Mouse (Mus musculus) limb, embryonic 13.5 days (tissue): ENCODE measurements at regions not wholly inside any gene's neighbourhood (a gene's known extent, or its start where the extent isn't known, plus 50 kb on each side); places are given as distances from the start of the nearest gene placed in this dataset.
A peak's percentile ranks its signal among the peaks of the same experiment; 100 is the strongest.

Experiments used
- ATAC-seq: fragments of 200-750 bp; cut with Nextera tagmentation; 2 replicates; pipeline ENCODE4 v1.8.0; 2017; ENCODE audit warnings: low read depth, moderate number of reproducible peaks, moderate TSS enrichment; ENCODE audit not compliant: low FRiP score
- H3K27ac ChIP-seq: fragments of 300-500 bp; sonication (generic); 2 replicates; pipeline ENCODE4 v1.5.1; 2015; ENCODE audit warnings: inconsistent platforms, mild to moderate bottlenecking, moderate library complexity
- H3K27me3 ChIP-seq: fragments of 300-500 bp; sonication (generic); 2 replicates; pipeline ENCODE4 v1.6.1; 2015; ENCODE audit warnings: mild to moderate bottlenecking, inconsistent platforms
- H3K36me3 ChIP-seq: fragments of 300-500 bp; sonication (generic); 2 replicates; pipeline ENCODE4 v1.6.1; 2015; ENCODE audit warnings: inconsistent platforms, mild to moderate bottlenecking, moderate library complexity
- H3K4me1 ChIP-seq: fragments of 300-500 bp; sonication (generic); 2 replicates; pipeline ENCODE4 v1.6.1; 2015; ENCODE audit warnings: inconsistent platforms
- H3K4me2 ChIP-seq: fragments of 300-500 bp; sonication (generic); replicated peaks from 2 replicates; pipeline ENCODE4 v1.6.1; 2015; ENCODE audit warnings: inconsistent platforms, mild to moderate bottlenecking, moderate library complexity
- H3K4me3 ChIP-seq: fragments of 300-500 bp; sonication (generic); 2 replicates; pipeline ENCODE4 v1.5.1; 2015; ENCODE audit warnings: moderate library complexity, mild to moderate bottlenecking, inconsistent platforms
- H3K9ac ChIP-seq: fragments of 300-500 bp; sonication (generic); 2 replicates; pipeline ENCODE4 v1.6.1; 2015; ENCODE audit warnings: mild to moderate bottlenecking, inconsistent platforms
- H3K9me3 ChIP-seq: fragments of 300-500 bp; sonication (generic); 2 replicates; pipeline ENCODE4 v1.6.1; 2016; ENCODE audit warnings: inconsistent platforms
- WGBS: fragments of 180-500 bp; shearing (Covaris S2); methylation state at CpG from one replicate; pipeline ENCODE4 v1.1.7; 2015; 5-methylcytosine and 5-hydroxymethylcytosine counted together

GRCm38 (mm10) chr8:26688745-26689478 lies 288.2 kb upstream of the Zfp703 start:
- peaks cover 54% of the 10 kb centered on the region for H3K27me3 ChIP-seq
- H3K4me1 ChIP-seq: peaks cover 35% of the 10 kb centered on the region
- H3K36me3 ChIP-seq: no peaks in the 10 kb centered on the region
- no peaks in the 10 kb centered on the region for H3K9me3 ChIP-seq
- WGBS: 66% methylated on average over 5 of the region's 5 CpGs
- no peak overlapping the region for H3K9ac ChIP-seq
- no peak overlapping the region for H3K4me3 ChIP-seq
- no peak overlapping the region for H3K27ac ChIP-seq
- no peak for ATAC-seq
- no peak overlapping the region for H3K4me2 ChIP-seq

- Histone ChIP-seq H3K27me3 (peaks cover 53% of the 10 kb centered on the region), H3K27ac (no peak overlapping the region), H3K4me2 (no peak overlapping the region), H3K36me3 (no peaks in the 10 kb centered on the region), H3K9me3 (no peaks in the 10 kb centered on the region), H3K4me3 (no peak overlapping the region), H3K9ac (no peak overlapping the region), H3K4me1 (peaks cover 35% of the 10 kb centered on the region)
- peak; percentile 41; the same call in 1 of the 2 replicates for ATAC-seq
- WGBS: 13% methylated on average over 10 of the region's 10 CpGs
Measured at GRCm38 (mm10) chr8:26689479-26690177, 287.5 kb upstream of the Zfp703 start.

GRCm38 (mm10) chr8:26690178-26690735 lies 286.9 kb upstream of the Zfp703 start:
- peaks cover 35% of the 10 kb centered on the region for H3K4me1 ChIP-seq
- 44% methylated on average over 6 of the region's 6 CpGs for WGBS
- peaks cover 47% of the 10 kb centered on the region for H3K27me3 ChIP-seq

GRCm38 (mm10) chr8:26697579-26698084 lies 279.5 kb upstream of the Zfp703 start:
- Histone ChIP-seq H3K9ac (no peak overlapping the region), H3K4me3 (no peak overlapping the region), H3K9me3 (no peaks in the 10 kb centered on the region), H3K36me3 (no peaks in the 10 kb centered on the region), H3K27ac (no peak overlapping the region), H3K4me2 (no peak overlapping the region), H3K4me1 (no peaks in the 10 kb centered on the region), H3K27me3 (peaks cover 45% of the 10 kb centered on the region)
- whole genome bisulfite sequencing: 86% methylated on average over 1 of the region's 4 CpGs
- no peak for ATAC-seq

More at GRCm38 (mm10) chr8:26690178-26690735, 286.9 kb upstream of the Zfp703 start:
- H3K36me3 ChIP-seq: no peaks in the 10 kb centered on the region
- no peak overlapping the region for H3K27ac ChIP-seq
- H3K4me2 ChIP-seq: no peak overlapping the region
- H3K4me3 ChIP-seq: no peak overlapping the region
- no peaks in the 10 kb centered on the region for H3K9me3 ChIP-seq
- no peak for ATAC-seq
- no peak overlapping the region for H3K9ac ChIP-seq

GRCm38 (mm10) chr8:26698580-26698979 lies 278.5 kb upstream of the Zfp703 start:
- H3K36me3 ChIP-seq: no peaks in the 10 kb centered on the region
- no peak overlapping the region for H3K4me2 ChIP-seq
- H3K27me3 ChIP-seq: peaks cover 37% of the 10 kb centered on the region
- H3K9me3 ChIP-seq: no peaks in the 10 kb centered on the region
- H3K4me3 ChIP-seq: no peak overlapping the region
- no peak overlapping the region for H3K27ac ChIP-seq
- no peak for ATAC-seq
- no peaks in the 10 kb centered on the region for H3K4me1 ChIP-seq
- WGBS: 49% methylated on average over 7 of the region's 7 CpGs
- no peak overlapping the region for H3K9ac ChIP-seq

GRCm38 (mm10) chr8:26706048-26706767 lies 270.9 kb upstream of the Zfp703 start:
- H3K4me3 ChIP-seq: no peak overlapping the region
- no peak for ATAC-seq
- peaks cover 11% of the 10 kb centered on the region; the same call in 1 of the 2 replicates for H3K27me3 ChIP-seq
- no peaks in the 10 kb centered on the region for H3K9me3 ChIP-seq
- H3K27ac ChIP-seq: no peak overlapping the region
- H3K4me1 ChIP-seq: peaks cover 6% of the 10 kb centered on the region
- H3K36me3 ChIP-seq: no peaks in the 10 kb centered on the region
- WGBS: 47% methylated on average over 9 of the region's 9 CpGs
- no peak overlapping the region for H3K9ac ChIP-seq
- H3K4me2 ChIP-seq: no peak overlapping the region

GRCm38 (mm10) chr8:26706768-26707156 lies 270.4 kb upstream of the Zfp703 start:
- Histone ChIP-seq H3K36me3 (no peaks in the 10 kb centered on the region), H3K27me3 (peaks cover 11% of the 10 kb centered on the region; the same call in 1 of the 2 replicates), H3K4me2 (no peak overlapping the region), H3K4me1 (peaks cover 6% of the 10 kb centered on the region), H3K9ac (no peak overlapping the region), H3K9me3 (no peaks in the 10 kb centered on the region), H3K27ac (no peak overlapping the region), H3K4me3 (no peak overlapping the region)
- 89% methylated on average over 7 of the region's 7 CpGs for WGBS
- no peak for ATAC-seq

- WGBS: 81% methylated on average over 8 of the region's 8 CpGs
Measured at GRCm38 (mm10) chr8:26713836-26714235, 263.3 kb upstream of the Zfp703 start.

GRCm38 (mm10) chr8:26714714-26715113 lies 262.4 kb upstream of the Zfp703 start:
- peaks cover 14% of the 10 kb centered on the region; the same call in 1 of the 2 replicates for H3K27me3 ChIP-seq
- H3K36me3 ChIP-seq: no peaks in the 10 kb centered on the region
- H3K27ac ChIP-seq: no peak overlapping the region
- ATAC-seq: no peak
- no peak overlapping the region for H3K4me2 ChIP-seq
- H3K4me1 ChIP-seq: peaks cover 2% of the 10 kb centered on the region; the same call in 1 of the 2 replicates
- 90% methylated on average over 3 of the region's 3 CpGs for WGBS
- H3K4me3 ChIP-seq: no peak overlapping the region
- H3K9me3 ChIP-seq: no peaks in the 10 kb centered on the region
- no peak overlapping the region for H3K9ac ChIP-seq

More at GRCm38 (mm10) chr8:26713836-26714235, 263.3 kb upstream of the Zfp703 start:
- Histone ChIP-seq H3K9me3 (no peaks in the 10 kb centered on the region), H3K9ac (no peak overlapping the region), H3K4me2 (no peak overlapping the region), H3K36me3 (no peaks in the 10 kb centered on the region), H3K27me3 (0 out of 2 replicates have a peak, but pooled peaks cover 14% of the 10 kb centered on the region), H3K4me1 (peaks cover 6% of the 10 kb centered on the region), H3K27ac (no peak overlapping the region), H3K4me3 (no peak overlapping the region)
- no peak for ATAC-seq

GRCm38 (mm10) chr8:26718409-26719355 lies 258.4 kb upstream of the Zfp703 start:
- no peak overlapping the region for H3K4me3 ChIP-seq
- H3K27me3 ChIP-seq: peaks cover 17% of the 10 kb centered on the region; the same call in 1 of the 2 replicates

GRCm38 (mm10) chr8:26722766-26723165 lies 254.4 kb upstream of the Zfp703 start:
- Histone ChIP-seq H3K4me3 (no peak overlapping the region), H3K27me3 (peaks cover 18% of the 10 kb centered on the region; the same call in 1 of the 2 replicates), H3K36me3 (no peaks in the 10 kb centered on the region), H3K4me1 (no peaks in the 10 kb centered on the region), H3K9ac (no peak overlapping the region), H3K4me2 (no peak overlapping the region), H3K27ac (no peak overlapping the region), H3K9me3 (no peaks in the 10 kb centered on the region)
- no peak for ATAC-seq
- 70% methylated on average over 3 of the region's 3 CpGs for WGBS

More at GRCm38 (mm10) chr8:26718409-26719355, 258.4 kb upstream of the Zfp703 start:
- H3K4me1 ChIP-seq: no peaks in the 10 kb centered on the region
- H3K4me2 ChIP-seq: no peak overlapping the region
- WGBS: 29% methylated on average over 11 of the region's 11 CpGs
- no peaks in the 10 kb centered on the region for H3K36me3 ChIP-seq
- ATAC-seq: no peak
- no peaks in the 10 kb centered on the region for H3K9me3 ChIP-seq
- no peak overlapping the region for H3K9ac ChIP-seq
- H3K27ac ChIP-seq: no peak overlapping the region
